Mouse (Mus musculus) lung, postnatal 25 days (tissue): ENCODE data around the gene Ddx59.
A peak's percentile ranks its signal among the peaks of the same experiment; 100 is the strongest.

Experiments used
- DNase-seq: peaks from one replicate; pipeline ENCODE4 v3.0.0; 2022; ENCODE audit warnings: low spot score

Gene Ddx59

DNA sequence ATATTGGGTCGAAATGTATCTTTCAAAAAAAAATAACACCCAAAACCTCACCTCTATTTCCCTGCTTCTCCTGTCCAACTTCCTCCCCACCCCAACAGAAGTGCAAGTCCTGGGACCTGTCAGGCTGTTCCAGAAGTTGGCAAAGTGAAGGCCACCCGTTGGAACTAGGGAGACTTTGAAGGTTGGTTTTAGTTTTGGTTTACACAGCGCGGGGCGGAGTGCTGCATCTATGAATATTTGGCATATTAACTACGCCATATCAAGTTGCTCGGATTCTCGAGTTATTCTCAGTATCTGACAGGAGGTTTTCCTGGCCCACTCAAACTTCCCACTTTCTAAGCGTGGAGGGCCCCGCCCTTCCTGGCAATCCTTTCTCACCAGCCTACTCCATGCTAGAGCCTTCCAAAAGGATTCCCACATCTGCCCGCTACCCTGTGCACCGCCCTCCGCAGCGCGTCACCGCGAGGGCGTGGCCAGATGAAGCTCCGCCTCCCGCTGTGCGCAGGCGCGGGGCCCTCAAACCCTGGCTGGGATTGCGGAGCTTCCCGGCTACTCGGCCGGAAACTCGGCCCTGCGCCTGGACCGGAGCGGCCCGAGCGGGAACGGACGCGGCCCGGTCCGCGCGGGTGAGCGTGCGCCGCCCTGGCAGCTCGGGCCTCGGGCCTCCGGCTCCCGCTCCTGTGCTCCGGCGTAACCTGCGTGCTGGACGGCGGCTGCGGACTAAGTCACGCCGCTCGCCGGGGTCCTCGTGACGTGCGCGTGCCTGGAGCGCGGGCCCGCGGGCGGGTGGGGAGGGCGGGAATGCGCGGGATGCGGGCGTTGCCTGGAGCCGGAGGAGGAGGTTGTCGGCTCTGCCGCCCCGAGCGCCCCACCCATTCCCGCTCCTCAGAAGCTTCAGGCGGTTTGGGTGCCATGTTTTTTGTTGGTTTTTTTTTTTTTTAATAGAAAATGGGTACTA is at the start of gene Ddx59:
Ddx59 (plus strand) TSS at position 474 of the 958 bp plus-strand sequence.
- DNase-seq, result peak; percentile 97

GRCm38 (mm10) chr1:136365986-136366385 is 49.1 kb upstream of the Ddx59 start:
- peak; percentile 77 for DNase-seq

DNA sequence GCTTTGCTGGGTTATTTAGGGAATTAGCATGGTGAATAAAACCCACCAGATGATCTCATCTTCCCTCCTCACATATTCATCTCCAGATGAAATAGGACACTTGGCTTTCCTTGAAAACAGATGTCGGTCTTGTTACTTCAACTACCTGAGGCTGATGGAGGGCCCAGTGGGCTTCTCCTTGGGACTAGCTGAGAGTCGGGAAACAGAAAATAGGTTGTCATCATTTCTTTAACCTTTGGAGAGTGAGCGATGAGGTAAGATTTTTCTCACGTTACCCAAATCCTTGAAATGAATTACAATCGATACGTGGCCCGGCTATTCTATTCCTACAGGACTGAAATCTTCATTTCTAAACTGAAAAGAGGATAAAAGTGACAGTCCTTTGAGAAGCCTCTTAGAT is 35.8 kb upstream of the Ddx59 start:
- no peak for DNase-seq

DNA sequence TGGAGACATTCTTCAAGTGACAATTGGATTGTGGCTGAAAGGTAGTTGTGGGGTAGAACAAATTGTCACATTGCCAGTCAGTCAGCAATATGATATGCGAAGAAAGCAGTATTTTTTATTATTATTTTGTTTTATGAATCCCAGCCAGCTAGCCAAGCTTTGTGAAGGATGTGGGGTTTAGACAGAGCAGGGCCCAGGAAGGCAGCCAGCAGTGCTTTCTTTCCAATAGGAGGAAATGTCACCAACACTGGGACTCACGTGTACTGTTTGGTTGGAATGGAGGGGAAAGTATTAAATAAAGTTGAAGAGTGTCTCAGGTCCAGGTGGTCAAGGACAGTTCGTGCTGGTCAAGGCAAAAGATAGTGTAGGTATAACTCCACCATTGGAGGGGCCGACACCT is 34.9 kb upstream of the Ddx59 start:
- DNase-seq, result no peak

DNA sequence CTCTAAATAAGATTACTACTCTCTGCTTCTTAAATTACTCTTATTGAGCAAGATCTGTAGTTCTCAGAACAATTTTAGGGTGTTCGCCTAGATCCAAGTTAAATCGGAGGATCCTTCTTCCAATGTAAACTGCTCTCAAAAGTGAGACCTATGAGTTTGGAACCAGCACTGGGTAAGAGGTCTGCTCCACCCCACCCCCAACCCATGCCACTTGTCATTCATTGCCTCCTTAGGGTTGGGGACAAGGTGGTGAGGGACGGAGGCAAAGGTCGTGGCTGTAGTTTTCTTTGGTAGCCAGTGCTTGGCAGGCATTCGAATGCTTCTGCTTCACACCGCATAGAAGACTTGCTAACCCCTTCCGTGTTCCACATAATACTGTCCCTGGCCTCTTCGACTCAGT is 34.5 kb upstream of the Ddx59 start:
- DNase-seq, result no peak

DNA sequence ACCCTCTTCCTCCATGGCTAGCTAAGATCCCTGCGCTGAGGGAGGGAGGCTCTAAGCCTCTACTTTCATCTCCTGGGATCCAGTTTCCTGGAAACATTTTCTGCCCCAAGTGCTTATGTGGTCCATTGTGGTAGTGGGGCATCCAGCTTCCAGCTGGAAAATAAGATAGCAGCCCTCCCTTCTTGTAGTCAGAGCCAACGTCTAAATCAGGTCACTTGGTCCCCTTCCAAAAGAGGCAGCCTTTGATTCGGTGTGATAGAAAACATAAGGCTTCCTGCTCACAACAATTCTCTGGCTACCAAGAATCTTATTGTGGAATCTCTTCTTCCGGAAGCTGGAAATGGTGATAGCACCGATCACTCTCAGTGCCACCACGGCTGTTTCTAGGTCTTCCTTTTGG is 33.9 kb upstream of the Ddx59 start:
- peak; percentile 22 for DNase-seq

DNA sequence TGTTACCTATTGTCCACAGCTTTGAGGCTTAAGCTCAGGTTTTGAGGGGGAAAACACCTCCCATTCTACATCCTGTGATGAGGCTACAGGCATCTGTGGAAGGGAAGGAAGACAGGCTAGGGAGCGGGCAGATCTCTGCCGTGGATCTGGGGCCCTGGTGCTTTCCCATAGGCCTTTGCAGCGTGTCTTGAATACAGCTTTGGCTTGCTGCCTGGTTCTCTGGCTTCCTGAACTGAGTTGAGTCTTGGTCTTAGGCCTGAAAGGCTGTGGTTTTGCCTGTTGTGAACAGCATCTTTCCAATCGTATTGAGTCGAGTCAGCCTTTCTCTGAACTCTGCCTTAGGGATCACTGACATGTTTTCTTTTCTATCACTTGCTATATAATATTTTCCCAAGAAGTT is 33.5 kb upstream of the Ddx59 start:
- peak; percentile 8 for DNase-seq

DNA sequence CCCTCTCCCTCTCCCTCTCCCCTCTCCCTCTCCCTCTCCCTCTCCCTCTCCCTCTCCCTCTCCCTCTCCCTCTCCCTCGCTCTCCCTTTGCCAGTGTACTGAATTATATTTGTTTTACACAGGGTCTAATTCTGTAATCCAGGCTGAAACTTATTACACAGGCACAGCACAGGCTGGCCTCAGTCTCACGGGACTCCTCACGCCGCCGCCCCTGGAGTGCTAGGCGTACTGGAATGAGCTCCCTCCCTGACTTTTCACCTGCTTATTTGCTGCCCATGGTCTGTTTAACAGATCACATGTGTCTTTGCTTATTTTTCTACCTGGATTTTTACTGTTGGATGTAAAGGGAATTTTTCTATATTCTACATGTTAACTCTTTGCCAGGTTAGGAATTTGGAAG is 28.2 kb upstream of the Ddx59 start:
- no peak for DNase-seq

DNA sequence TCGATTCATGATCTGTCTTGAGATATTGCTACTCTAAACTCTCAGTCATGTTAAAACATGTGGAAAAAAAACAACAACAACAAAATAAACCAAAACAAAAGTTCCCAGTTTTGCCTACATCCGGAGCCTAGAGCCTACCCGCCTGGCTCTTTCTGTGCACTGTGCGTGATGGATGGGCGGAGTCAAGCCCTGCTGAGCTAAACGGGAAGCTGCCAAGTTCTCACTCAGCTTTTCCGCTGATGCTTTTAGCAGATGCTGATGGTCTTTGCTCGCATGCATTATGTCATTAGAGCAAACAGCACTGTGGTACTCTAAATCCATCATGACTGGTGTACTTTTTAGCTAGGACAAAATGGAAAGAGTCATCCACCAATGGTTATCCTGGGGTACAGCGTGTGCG is 20.6 kb upstream of the Ddx59 start:
- no peak for DNase-seq

- no peak for DNase-seq
Observed at GRCm38 (mm10) chr1:136395073-136395472, 20.0 kb upstream of the Ddx59 start.

DNA sequence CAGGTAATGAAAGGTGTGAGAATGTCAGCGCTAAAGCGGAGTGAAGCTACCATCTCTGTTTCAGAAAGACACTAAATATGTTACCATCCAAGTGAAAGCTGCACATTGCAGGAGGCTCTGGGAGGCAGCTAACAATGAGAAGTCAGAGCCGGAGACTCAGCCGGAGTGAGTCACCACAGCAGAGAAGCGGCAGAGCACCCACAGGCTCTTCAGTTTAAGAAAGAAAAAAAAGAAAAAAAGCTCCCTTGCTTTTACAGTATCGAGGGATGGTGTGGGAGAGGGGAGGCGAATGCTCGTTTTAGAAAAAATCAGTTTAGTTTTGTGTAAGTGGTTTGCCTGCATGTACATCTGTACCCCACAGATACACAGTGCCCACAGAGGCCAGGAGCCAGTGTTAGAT is 13.8 kb upstream of the Ddx59 start:
- no peak for DNase-seq

DNA sequence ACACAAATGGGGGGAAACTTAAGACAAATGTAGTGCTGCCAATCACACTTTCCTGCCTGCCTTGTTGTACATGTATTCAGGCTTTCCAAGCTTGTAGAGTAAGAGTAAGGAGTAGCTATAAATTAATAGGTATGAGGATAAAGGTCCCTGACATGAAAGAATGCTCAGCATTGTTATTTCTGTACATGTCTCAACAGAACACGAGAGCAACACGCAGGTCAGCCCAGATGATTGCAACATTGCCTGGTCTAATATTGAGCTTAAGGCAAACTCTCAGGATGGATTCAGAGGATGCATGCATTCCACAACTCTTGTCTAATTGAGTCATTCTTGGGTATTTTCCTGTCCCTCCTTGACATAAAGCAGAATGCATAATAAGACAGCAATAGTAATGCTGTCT is 5.4 kb upstream of the Ddx59 start:
- no peak for DNase-seq

GRCm38 (mm10) chr1:136415756-136416126 is 670 bp downstream of the Ddx59 start:
- DNase-seq, result no peak

- no peak for DNase-seq
Observed at GRCm38 (mm10) chr1:136418393-136418792, 3.3 kb downstream of the Ddx59 start.

DNA sequence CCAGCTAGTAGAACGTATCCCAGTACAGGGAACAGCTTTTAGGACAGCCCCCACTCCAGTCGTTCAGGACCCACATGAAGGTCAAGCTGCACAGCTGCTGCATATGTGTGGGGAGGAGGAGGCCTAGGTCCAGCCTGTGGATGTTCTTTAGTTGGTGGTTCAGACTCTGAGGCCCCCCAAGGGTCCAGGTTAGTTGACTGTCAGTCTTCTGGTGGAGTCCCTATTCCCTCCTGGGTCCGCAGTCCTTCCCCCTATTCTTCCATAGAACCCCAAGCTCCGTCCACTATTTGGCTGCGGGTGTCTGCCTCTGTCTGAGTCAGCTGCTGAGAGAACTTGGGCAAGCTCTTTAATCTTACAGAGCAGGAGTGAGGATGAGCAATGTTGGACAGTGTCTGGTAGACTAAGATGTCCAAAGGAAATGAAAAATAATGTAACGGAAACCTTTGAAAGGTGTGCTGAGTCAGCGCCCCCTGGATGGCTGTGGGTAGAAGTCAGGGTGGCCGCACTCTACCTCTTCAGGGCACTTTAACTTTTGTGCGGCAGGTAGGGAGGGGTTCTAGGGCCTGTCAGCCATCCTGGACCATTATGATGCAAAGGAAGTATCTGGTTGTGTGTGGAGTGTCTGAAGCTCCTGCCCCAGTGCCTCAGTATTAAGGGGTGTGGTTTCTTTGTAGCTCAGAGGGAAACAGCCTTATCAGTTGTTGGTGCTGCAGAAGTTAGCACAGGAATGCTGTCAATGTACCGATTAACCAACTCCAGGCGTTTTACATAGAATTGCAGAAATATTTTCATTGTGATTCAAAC is 12.3 kb downstream of the Ddx59 start:
- no peak for DNase-seq

- no peak for DNase-seq
Observed at GRCm38 (mm10) chr1:136428981-136429380, 13.9 kb downstream of the Ddx59 start.

GRCm38 (mm10) chr1:136430126-136430818 is 15.2 kb downstream of the Ddx59 start:
- DNase-seq, result no peak

- DNase-seq, result no peak
Observed at GRCm38 (mm10) chr1:136440741-136441140, 25.7 kb downstream of the Ddx59 start.

DNA sequence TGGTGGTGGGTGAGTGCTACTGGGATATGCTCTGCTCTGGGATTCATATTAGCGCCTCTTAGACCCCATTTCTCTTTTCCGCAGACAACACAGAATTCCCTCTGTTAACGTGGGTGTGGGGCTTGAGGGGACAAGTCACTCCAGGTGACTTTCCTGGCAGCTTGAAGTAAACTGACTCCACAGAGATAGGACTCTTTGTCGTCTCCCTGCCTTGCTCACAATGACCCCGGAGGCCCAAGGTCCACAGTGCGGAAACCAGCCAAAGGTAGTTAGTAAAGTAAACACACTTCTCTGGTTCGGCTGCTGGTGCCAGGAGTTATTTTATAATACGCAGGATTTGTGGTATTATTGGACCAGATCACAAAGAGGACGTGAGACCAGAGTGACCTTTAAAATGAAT is 27.7 kb downstream of the Ddx59 start:
- no peak for DNase-seq

DNA sequence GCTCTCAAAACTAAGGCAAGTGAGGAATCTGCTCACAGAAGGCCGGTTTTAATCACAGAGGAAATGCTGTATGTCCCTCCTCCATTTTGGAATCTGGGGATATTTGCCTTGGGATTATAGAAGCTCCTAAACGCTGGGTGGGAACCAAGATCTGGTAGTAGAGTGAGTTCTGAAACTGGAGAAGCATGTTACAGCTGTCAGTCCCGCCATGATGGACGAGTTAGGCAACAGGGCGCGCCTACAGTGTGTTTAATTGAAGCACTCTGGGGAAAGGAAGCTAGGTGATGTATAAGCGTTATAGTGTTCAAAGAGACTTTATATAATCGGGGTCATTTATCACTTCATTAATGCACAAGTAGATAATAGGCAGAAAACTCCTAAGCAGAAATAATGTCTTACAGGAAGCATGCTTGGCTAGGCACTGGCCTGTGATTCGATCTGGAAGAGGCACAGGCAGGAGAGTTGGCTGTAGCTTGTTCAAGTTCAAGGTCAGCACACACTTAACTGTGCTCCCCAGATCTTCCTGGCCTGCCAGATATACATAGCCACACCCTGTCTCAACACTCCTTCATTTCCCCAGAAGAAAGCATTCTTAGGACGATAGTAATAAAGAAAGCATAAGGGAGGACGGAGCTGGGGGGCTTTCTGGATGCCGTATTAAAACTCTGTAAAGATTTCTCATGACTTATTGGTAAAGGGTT is 29.6 kb downstream of the Ddx59 start:
- DNase-seq, result no peak

DNA sequence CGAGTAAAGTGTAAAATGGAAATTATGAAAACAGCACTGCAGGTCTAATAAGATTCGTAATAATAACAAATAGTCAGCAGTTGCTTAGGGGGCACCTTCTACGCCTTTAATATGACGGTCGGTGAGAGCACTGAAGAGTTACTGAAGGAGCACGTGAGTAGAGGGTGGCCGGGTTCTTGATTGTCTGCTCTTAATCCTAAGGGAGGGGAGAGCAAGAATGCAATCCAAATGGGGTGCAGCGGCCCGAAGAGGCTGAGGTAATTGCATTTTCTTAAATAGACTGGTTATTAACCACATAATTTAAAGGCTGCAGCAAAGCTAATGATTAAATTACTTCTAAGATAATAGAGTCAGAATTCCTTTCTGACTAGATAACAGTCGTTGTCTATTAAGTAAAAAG is 31.9 kb downstream of the Ddx59 start:
- DNase-seq, result no peak

- DNase-seq, result no peak
Observed at GRCm38 (mm10) chr1:136447338-136447737, 32.3 kb downstream of the Ddx59 start.
